Mouse (Mus musculus) left cerebral cortex, postnatal 14 days (tissue): ENCODE data around the gene Lcp2. TPM values are rescaled to one million over a fixed set of nuclear protein-coding genes. Genes with fewer than 3 reads are reported as not detected.

Experiments used
- DNase-seq, 2 experiments: peaks; one replicate each; pipeline ENCODE4 v3.0.0; 2021 to 2022; ENCODE audit warnings: low spot score in 2 of 2, mixed read lengths in 1 of 2
- intact Hi-C: fragments of 180-260 bp; cut with DNase I; formaldehyde crosslinking; loops from one replicate; pipeline ENCODE4 v1.15.1; 2025
- total RNA-seq, 2 experiments: library from RNA; stranded (reverse); gene quantifications; 2 replicates each; pipeline ENCODE4 v1.2.3; 2021

The Lcp2 gene
- total RNA-seq, 2 experiments from 2014 or later, result 4.6 TPM

- DNase-seq, result no peak
- intact Hi-C loops, result no loop called here
Measured at GRCm38 (mm10) chr11:34128412-34128811, 81.7 kb downstream of the Lcp2 start.

GRCm38 (mm10) chr11:34139296-34139695, 92.6 kb downstream of the Lcp2 start:
- no peak for DNase-seq
- intact Hi-C loops, result loop anchor here (10.0 kb wide), 1 partner anchor 676 kb away; no protein-coding TSS in a partner anchor

Other genes starting within 250 kb of the Lcp2 start
- under 1 TPM; 0.23 to 0.42 TPM for gene Kcnmb1, start 83.9 kb upstream of the Lcp2 start, total RNA-seq
- 10 to 100 TPM; 38.1 to 39.6 TPM for gene Kcnip1, start 53.8 kb upstream of the Lcp2 start, total RNA-seq
- gene 4930469K13Rik, start 51.6 kb downstream of the Lcp2 start, total RNA-seq, result not detected
- gene Foxi1, start 161.2 kb downstream of the Lcp2 start, total RNA-seq, result not detected